Mouse (Mus musculus) lung, postnatal 0 days (tissue): Measurements from ENCODE around the gene Gm21976.

ENCODE experiments used
- CTCF ChIP-seq: IDR thresholded peaks from 2 replicates; pipeline ENCODE4 v1.5.1; 2016; ENCODE audit warnings: antibody characterized with exemption, mild to moderate bottlenecking
- EP300 ChIP-seq: IDR thresholded peaks from 2 replicates; pipeline ENCODE4 v1.6.1; 2016; ENCODE audit warnings: antibody characterized with exemption, mild to moderate bottlenecking, control low read depth

- no peak for TF ChIP-seq CTCF
- no peak for TF ChIP-seq EP300
These were observed 36.4 kb downstream of the Gm21976 start for GRCm38 (mm10) chr13:98316140-98316479.
